Mouse (Mus musculus): ENCODE measurements at regions not wholly inside any gene's neighbourhood (a gene's known extent, or its start where the extent isn't known, plus 50 kb on each side); places are given as distances from the start of the nearest gene placed in this dataset.

GRCm38 (mm10) chr16:93028016-93028415, 202.1 kb upstream of the Runx1 start:
- DNase-seq (ENCODE audit: low read depth in 1 of 2, low spot score in 2 of 2) = no peak

GRCm38 (mm10) chr16:93026094-93026648, 200.2 kb upstream of the Runx1 start:
- no peak for DNase-seq (ENCODE audit: low read depth in 1 of 2, low spot score in 2 of 2)

- no peak for DNase-seq (ENCODE audit: low read depth in 1 of 2, low spot score in 2 of 2)
These were observed 194.0 kb upstream of the Runx1 start for GRCm38 (mm10) chr16:93019800-93020555.

GRCm38 (mm10) chr16:93018766-93019165, 192.8 kb upstream of the Runx1 start:
- DNase-seq (ENCODE audit: low read depth in 1 of 2, low spot score in 2 of 2) = no peak

GRCm38 (mm10) chr16:93017025-93017424, 191.1 kb upstream of the Runx1 start:
- no peak for DNase-seq (ENCODE audit: low read depth in 1 of 2, low spot score in 2 of 2)

- DNase-seq (ENCODE audit: low read depth in 1 of 2, low spot score in 2 of 2) = no peak
These were observed 189.7 kb upstream of the Runx1 start for GRCm38 (mm10) chr16:93015636-93016035.

- no peak for DNase-seq (ENCODE audit: low read depth in 1 of 2, low spot score in 2 of 2)
These were observed 189.0 kb upstream of the Runx1 start for GRCm38 (mm10) chr16:93014991-93015390.

GRCm38 (mm10) chr16:93013881-93014280, 187.9 kb upstream of the Runx1 start:
- DNase-seq (ENCODE audit: low read depth in 1 of 2, low spot score in 2 of 2) = no peak

GRCm38 (mm10) chr16:93013256-93013655, 187.3 kb upstream of the Runx1 start:
- DNase-seq (ENCODE audit: low read depth in 1 of 2, low spot score in 2 of 2) = no peak

- no peak for DNase-seq (ENCODE audit: low read depth in 1 of 2, low spot score in 2 of 2)
These were observed 185.5 kb upstream of the Runx1 start for GRCm38 (mm10) chr16:93011474-93011873.

GRCm38 (mm10) chr16:93006321-93006984, 180.5 kb upstream of the Runx1 start:
- DNase-seq (ENCODE audit: low read depth in 1 of 2, low spot score in 2 of 2) = no peak

GRCm38 (mm10) chr16:93005470-93005869, 179.5 kb upstream of the Runx1 start:
- no peak for DNase-seq (ENCODE audit: low read depth in 1 of 2, low spot score in 2 of 2)

- no peak for DNase-seq (ENCODE audit: low read depth in 1 of 2, low spot score in 2 of 2)
These were observed 177.9 kb upstream of the Runx1 start for GRCm38 (mm10) chr16:93003830-93004229.

- no peak for DNase-seq (ENCODE audit: low read depth in 1 of 2, low spot score in 2 of 2)
These were observed 172.7 kb upstream of the Runx1 start for GRCm38 (mm10) chr16:92998689-92999088.

- DNase-seq (ENCODE audit: low read depth in 1 of 2, low spot score in 2 of 2) = no peak
These were observed 171.7 kb upstream of the Runx1 start for GRCm38 (mm10) chr16:92997636-92998035.

GRCm38 (mm10) chr16:92995993-92996350, 170.0 kb upstream of the Runx1 start:
- DNase-seq (ENCODE audit: low read depth in 1 of 2, low spot score in 2 of 2) = no peak

GRCm38 (mm10) chr16:92995132-92995992, 169.4 kb upstream of the Runx1 start:
- DNase-seq (ENCODE audit: low read depth in 1 of 2, low spot score in 2 of 2) = no peak

- DNase-seq (ENCODE audit: low read depth in 1 of 2, low spot score in 2 of 2) = no peak
These were observed 166.9 kb upstream of the Runx1 start for GRCm38 (mm10) chr16:92992876-92993275.

GRCm38 (mm10) chr16:92991405-92991804, 165.5 kb upstream of the Runx1 start:
- DNase-seq (ENCODE audit: low read depth in 1 of 2, low spot score in 2 of 2) = no peak

GRCm38 (mm10) chr16:92988416-92988815, 162.5 kb upstream of the Runx1 start:
- DNase-seq (ENCODE audit: low read depth in 1 of 2, low spot score in 2 of 2) = no peak

- DNase-seq (ENCODE audit: low read depth in 1 of 2, low spot score in 2 of 2) = no peak
These were observed 162.1 kb upstream of the Runx1 start for GRCm38 (mm10) chr16:92988000-92988399.

Measured in monocyte, adult 2 months (primary cell).